Mouse (Mus musculus) cerebellum, postnatal 25 days (tissue): ENCODE measurements around the gene Sh2d4b.

Source experiments
- DNase-seq, 2 experiments: peaks; one replicate each; pipeline ENCODE4 v3.0.0; 2021; ENCODE audit warnings: mixed read lengths in 2 of 2

Gene Sh2d4b

GRCm38 (mm10) chr14:40893196-40893595, at the start of gene Sh2d4b:
TSS of gene Sh2d4b (minus strand) at chr14:40893266.
- DNase-seq: no peak

DNA sequence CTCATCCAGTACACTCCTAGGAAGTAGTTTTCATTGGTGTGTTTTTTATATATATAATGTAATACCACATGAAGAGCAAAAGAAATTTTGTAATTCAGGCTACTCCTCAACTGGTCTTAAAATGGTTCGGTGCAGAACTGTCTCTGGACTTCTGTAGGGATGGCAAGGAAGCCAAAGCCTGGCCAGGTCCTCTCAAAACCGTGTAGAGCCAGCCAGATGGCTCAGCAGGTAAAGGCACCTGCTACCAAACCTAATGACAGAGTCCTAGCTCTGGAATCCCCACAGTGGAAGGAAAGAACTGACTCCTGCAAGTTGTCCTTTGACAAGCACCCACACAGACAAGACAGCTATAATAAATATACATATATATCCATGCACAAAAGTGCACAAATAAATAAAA, 49.4 kb upstream of the Sh2d4b start:
- DNase-seq: peak in 1 of 2 experiments; percentile 52

GRCm38 (mm10) chr14:40938380-40938987, 45.4 kb upstream of the Sh2d4b start:
- no peak for DNase-seq

GRCm38 (mm10) chr14:40937052-40937451, 44.0 kb upstream of the Sh2d4b start:
- DNase-seq: no peak

DNA sequence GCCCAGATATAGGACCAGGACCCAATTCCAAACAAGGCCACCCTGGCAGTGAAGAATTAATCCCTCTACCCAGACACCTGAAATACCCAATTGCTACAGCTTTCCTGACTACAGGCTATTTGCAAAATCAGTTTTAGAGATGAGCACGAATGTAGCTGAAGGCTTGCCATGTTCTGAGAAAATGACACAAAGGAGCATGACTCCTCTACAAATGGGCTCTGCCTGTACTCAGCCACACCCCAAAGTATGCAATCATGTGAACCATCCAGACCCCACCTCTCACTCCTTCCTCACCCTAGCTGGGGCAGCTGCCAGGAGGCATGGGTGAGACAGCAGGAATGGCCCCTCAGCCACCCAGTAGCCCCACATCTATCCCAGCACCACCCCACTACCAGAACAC, 42.4 kb upstream of the Sh2d4b start:
- DNase-seq: no peak

GRCm38 (mm10) chr14:40935054-40935453, 42.0 kb upstream of the Sh2d4b start:
- no peak for DNase-seq

- DNase-seq: no peak
Measured at GRCm38 (mm10) chr14:40933328-40933727, 40.3 kb upstream of the Sh2d4b start.

- DNase-seq: no peak
Measured at GRCm38 (mm10) chr14:40932225-40932624, 39.2 kb upstream of the Sh2d4b start.

DNA sequence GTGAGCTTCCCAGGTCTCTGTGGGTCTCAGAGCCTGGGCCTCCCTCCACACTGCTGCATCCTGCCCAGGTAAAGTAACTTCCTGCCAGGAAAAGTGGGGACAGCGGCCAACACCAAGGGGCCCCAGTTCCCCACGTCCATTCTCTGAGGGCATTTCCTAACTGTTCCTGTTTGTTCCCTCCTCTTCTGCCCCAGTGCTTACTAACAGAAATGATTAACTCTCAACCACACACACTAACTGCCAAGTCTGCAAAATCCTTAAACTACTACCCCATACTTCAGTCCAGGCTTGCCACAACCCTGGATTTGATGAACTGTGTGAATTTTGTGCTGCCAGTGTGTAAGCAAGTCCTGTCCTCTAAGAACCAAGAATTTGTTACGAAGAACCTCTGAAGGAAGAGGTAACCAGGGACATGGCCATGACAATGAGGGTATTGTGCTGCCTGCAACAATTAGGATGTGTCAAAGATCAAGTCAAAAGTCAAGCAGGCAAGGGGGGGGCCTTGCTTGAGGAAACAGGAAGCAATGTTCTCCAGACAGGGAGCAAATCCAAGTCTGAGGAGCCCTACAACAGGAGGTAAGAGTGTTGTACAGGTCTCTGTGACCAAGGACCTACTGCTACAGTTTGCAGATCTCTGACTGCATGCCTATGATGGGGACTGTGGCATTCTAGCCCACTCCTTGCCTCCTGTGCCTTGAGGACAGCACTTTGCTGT, 38.2 kb upstream of the Sh2d4b start:
- DNase-seq: no peak

DNA sequence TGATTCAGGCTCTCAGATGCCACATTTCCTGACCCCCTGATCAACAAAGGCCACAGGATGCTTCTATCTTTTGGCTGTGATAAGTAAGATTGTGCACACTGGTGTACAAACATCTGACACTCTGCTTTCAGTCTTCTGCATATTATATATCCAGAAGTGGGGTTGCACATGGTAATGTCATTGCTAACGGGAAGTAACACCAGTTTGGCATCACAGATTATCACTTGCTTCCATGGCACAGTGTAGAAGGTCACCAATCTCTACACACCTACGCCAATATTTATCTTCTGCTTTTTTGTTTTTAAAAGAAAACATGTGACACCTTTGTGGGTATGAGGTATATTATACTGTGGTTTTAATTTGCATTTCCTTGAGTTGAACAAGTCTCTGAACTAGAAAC, 36.9 kb upstream of the Sh2d4b start:
- DNase-seq: no peak

DNA sequence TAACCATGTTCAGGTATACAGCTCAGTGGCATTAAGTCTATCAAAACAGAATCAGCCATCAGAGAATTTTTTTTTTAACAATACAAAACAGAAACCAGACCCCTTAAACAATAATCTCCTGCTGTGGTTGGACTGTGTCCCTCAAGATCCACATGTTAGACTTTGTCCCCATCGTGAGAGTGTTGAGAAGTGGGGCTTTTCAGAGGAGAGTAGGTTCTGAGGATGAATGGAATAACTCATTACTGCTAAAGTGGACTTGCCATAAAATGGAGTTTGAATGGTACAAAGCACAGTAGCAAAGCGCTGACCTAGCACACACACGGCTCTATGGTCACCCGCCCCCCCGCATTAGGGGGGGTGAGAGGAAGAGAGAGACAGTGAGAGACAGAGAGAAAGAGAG, 35.8 kb upstream of the Sh2d4b start:
- no peak for DNase-seq

DNA sequence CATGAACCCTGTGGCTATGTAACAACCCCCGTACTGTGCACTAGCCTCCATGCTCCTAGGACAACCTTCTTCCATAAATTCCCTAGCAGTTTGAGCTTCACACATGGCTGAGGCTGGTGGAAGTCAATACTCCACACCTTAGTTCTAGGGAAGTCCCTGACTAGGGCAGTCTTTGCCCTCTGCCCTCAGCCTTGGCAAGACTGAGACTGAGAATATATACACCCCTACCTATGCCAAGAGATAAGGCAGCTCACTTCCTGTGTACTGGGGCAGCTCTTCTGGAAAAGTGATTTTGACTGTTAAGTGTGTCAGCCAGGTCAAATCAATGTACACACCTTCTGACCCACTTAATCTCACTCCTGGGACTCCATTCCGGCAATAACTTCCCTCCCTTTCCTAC, 34.0 kb upstream of the Sh2d4b start:
- no peak for DNase-seq

- DNase-seq: peak in 1 of 2 experiments; percentile 32
Measured at GRCm38 (mm10) chr14:40924378-40925113, 31.5 kb upstream of the Sh2d4b start.

- DNase-seq: no peak
Measured at GRCm38 (mm10) chr14:40921241-40921640, 28.2 kb upstream of the Sh2d4b start.

DNA sequence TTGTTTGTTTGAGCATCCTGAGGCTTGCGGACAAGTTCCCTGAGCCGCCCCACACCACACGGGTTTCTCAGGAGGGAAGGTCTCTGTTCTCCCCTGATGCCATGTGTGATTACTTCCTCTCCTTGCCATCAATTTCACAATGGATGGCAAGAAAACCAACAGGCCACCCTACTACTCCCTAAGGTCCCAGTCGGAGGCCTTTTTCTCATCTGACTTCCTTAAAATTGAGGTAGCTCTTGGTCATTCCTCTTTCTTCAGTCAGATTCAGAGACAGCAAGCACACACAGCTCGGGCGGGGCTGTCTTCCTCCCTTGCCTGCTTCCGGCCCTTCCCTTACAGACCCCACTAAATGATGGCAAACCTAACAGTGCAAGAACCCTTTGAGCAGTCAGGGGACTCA, 26.5 kb upstream of the Sh2d4b start:
- DNase-seq: no peak

DNA sequence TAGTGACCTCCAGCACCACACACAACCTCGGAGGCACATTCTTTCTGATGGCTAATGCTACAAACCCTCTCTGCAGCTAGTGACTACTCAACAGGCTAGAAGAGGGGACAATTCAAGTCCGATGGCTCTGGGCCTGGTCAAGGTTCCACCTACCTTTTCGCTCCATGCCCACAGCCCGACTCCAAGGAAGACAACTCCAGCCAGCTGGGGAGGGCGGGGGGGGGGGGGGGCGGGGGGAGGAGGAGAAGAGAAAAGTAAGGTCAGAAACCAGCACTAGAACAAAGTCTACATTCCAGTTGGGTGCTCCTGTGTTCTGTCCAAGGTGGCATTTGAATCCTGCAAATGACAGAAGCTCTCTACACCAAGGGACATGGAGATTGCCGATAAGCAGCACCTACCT, 25.4 kb upstream of the Sh2d4b start:
- no peak for DNase-seq

DNA sequence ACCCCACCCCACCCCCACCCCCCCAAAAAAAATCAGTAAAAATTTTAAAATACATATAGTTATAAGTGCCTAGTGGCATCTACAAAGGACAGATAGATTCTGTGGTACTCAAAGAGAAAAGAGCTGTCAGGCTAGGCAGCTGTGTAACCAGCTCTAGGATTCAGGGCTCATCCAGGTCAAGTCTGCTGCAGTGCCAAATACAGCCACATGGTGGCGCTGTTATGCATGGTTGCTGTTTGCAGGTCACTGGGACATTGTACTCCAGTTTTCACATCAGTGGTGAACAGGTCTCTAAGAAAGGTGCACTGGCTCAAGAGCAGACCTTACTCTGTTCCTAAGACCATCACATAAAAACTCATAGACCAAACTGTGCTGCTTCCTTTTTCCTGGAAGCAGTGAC, 24.6 kb upstream of the Sh2d4b start:
- peak; percentile 92 to 94 for DNase-seq

- no peak for DNase-seq
Measured at GRCm38 (mm10) chr14:40916667-40917066, 23.6 kb upstream of the Sh2d4b start.

- DNase-seq: no peak
Measured at GRCm38 (mm10) chr14:40915838-40916237, 22.8 kb upstream of the Sh2d4b start.

- no peak for DNase-seq
Measured at GRCm38 (mm10) chr14:40914701-40915100, 21.6 kb upstream of the Sh2d4b start.

DNA sequence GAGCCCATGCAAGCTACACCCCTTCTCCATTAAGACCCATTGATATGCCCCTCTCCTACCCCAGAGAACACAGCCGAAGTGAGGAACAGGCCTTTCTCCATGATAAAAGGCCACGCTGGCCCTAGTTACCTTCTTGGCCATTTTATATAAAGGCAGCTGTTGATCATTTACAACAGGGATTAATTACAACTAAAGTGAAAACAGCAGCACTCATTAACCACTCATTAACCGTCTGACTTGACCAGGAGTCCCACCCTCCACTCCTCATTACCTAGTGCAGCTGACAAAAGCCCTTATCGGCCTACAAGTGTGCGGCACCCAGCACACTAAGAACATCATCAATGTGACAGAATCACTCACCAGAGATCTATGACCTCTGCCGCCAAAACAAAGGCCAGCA, 20.6 kb upstream of the Sh2d4b start:
- DNase-seq: no peak

GRCm38 (mm10) chr14:40911529-40911928, 18.5 kb upstream of the Sh2d4b start:
- no peak for DNase-seq

DNA sequence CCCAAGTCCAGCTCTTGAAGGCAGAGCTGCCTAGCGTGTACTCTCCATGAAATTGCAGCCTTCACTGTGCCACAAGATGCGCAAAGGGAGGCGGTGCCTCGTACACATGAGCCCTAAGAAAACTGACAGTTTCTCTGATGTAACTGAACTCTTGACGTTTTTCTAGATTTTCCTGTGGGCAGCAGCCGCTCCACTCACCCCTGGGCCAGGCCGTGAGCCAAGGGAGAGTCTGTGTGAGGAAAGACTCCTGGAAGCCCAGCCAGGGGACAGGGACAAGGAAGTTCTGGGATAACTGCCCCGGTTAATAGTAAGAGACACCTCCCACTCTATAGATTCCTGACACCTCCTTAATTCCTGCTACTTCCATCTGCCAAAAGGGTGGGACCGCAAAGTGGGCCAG, 15.7 kb upstream of the Sh2d4b start:
- no peak for DNase-seq

GRCm38 (mm10) chr14:40906770-40907169, 13.7 kb upstream of the Sh2d4b start:
- no peak for DNase-seq
